Mouse (Mus musculus) midbrain, embryonic 15.5 days (tissue): ENCODE results near the gene Orc5. TPM values are rescaled to one million over a fixed set of nuclear protein-coding genes. Genes with fewer than 3 reads are reported as not detected.
A peak's percentile ranks its signal among the peaks of the same experiment; 100 is the strongest.

Experiments used
- ATAC-seq: fragments of 200-750 bp; cut with Nextera tagmentation; replicated peaks from 2 replicates; pipeline ENCODE4 v1.8.0; 2017; ENCODE audit warnings: moderate TSS enrichment
- H3K27ac ChIP-seq: fragments of 300-500 bp; sonication (generic); 2 replicates; pipeline ENCODE4 v1.5.1; 2015; ENCODE audit warnings: mild to moderate bottlenecking, inconsistent platforms
- H3K27me3 ChIP-seq: fragments of 300-500 bp; sonication (generic); replicated peaks from 2 replicates; pipeline ENCODE4 v1.6.1; 2015; ENCODE audit warnings: inconsistent platforms
- H3K36me3 ChIP-seq: fragments of 300-500 bp; sonication (generic); replicated peaks from 2 replicates; pipeline ENCODE4 v1.6.1; 2015; ENCODE audit warnings: inconsistent platforms
- H3K4me1 ChIP-seq: fragments of 300-500 bp; sonication (generic); 2 replicates; pipeline ENCODE4 v1.6.1; 2015; ENCODE audit warnings: inconsistent platforms
- H3K4me2 ChIP-seq: fragments of 300-500 bp; sonication (generic); 2 replicates; pipeline ENCODE4 v1.6.1; 2015; ENCODE audit warnings: inconsistent platforms, mild to moderate bottlenecking, moderate library complexity
- H3K4me3 ChIP-seq: fragments of 300-500 bp; sonication (generic); 2 replicates; pipeline ENCODE4 v1.5.1; 2015; ENCODE audit warnings: mild to moderate bottlenecking, inconsistent platforms
- H3K9ac ChIP-seq: fragments of 300-500 bp; sonication (generic); 2 replicates; pipeline ENCODE4 v1.6.1; 2015; ENCODE audit warnings: mild to moderate bottlenecking, inconsistent platforms
- H3K9me3 ChIP-seq: fragments of 300-500 bp; sonication (generic); 2 replicates; pipeline ENCODE4 v1.6.1; 2016; ENCODE audit warnings: inconsistent platforms
- WGBS: fragments of 180-500 bp; shearing (Covaris S2); methylation state at CpG from one replicate; pipeline ENCODE4 v1.1.7; 2015; ENCODE audit warnings: mixed read lengths; 5-methylcytosine and 5-hydroxymethylcytosine counted together
- polyA plus RNA-seq: library from polyadenylated mRNA; unstranded; fragments of >200 nt; fragmentation: Nextera tagmentation; extraction: Ambion mirVana; gene quantifications from 2 replicates; pipeline ENCODE4 v1.2.1, GENCODE M21; 2015

Gene Orc5
- polyA plus RNA-seq, 1 experiment from 2014 or later, result 34.8 TPM

- WGBS, result 21% methylated on average over 4 of the region's 4 CpGs
- Histone ChIP-seq H3K9ac (no peak overlapping the region), H3K27me3 (no peaks in the 10 kb centered on the region), H3K4me1 (no peaks in the 10 kb centered on the region), H3K4me2 (no peak overlapping the region), H3K36me3 (no peaks in the 10 kb centered on the region), H3K9me3 (no peaks in the 10 kb centered on the region), H3K4me3 (no peak overlapping the region), H3K27ac (no peak overlapping the region)
- ATAC-seq, result peak; percentile 75
Observed at GRCm38 (mm10) chr5:22471243-22471642, 79.0 kb downstream of the Orc5 start.

- 40% methylated on average over 15 of the region's 15 CpGs for WGBS
- no peak overlapping the region for H3K9ac ChIP-seq
- H3K9me3 ChIP-seq, result no peaks in the 10 kb centered on the region
- peak; percentile 54; the same call in 1 of the 2 replicates for ATAC-seq
- peaks cover 3% of the 10 kb centered on the region; the same call in 1 of the 2 replicates for H3K4me1 ChIP-seq
- H3K4me2 ChIP-seq, result peak overlapping the region; percentile 4; the same call in 1 of the 2 replicates
- no peaks in the 10 kb centered on the region for H3K36me3 ChIP-seq
- H3K27ac ChIP-seq, result no peak overlapping the region
- no peak overlapping the region for H3K4me3 ChIP-seq
- no peaks in the 10 kb centered on the region for H3K27me3 ChIP-seq
Observed at GRCm38 (mm10) chr5:22452871-22453661, 97.2 kb downstream of the Orc5 start.

- ATAC-seq, result no peak
- H3K36me3 ChIP-seq, result no peaks in the 10 kb centered on the region
- H3K9ac ChIP-seq, result no peak overlapping the region
- peak overlapping the region; percentile 4; the same call in 1 of the 2 replicates for H3K4me2 ChIP-seq
- no peaks in the 10 kb centered on the region for H3K27me3 ChIP-seq
- H3K9me3 ChIP-seq, result no peaks in the 10 kb centered on the region
- H3K4me3 ChIP-seq, result no peak overlapping the region
- 52% methylated on average over 9 of the region's 9 CpGs for WGBS
- peaks cover 3% of the 10 kb centered on the region; the same call in 1 of the 2 replicates for H3K4me1 ChIP-seq
- no peak overlapping the region for H3K27ac ChIP-seq
Observed at GRCm38 (mm10) chr5:22452452-22452851, 97.8 kb downstream of the Orc5 start.

- no peak overlapping the region for H3K4me3 ChIP-seq
- ATAC-seq, result no peak
- H3K9ac ChIP-seq, result no peak overlapping the region
- H3K9me3 ChIP-seq, result no peaks in the 10 kb centered on the region
- no peak overlapping the region for H3K4me2 ChIP-seq
- H3K4me1 ChIP-seq, result peaks cover 3% of the 10 kb centered on the region; the same call in 1 of the 2 replicates
- no peaks in the 10 kb centered on the region for H3K27me3 ChIP-seq
- H3K27ac ChIP-seq, result no peak overlapping the region
- no peaks in the 10 kb centered on the region for H3K36me3 ChIP-seq
- WGBS, result 64% methylated on average over 3 of the region's 3 CpGs
Observed at GRCm38 (mm10) chr5:22451764-22452163, 98.5 kb downstream of the Orc5 start.

GRCm38 (mm10) chr5:22449492-22449891 lies 100.7 kb downstream of the Orc5 start:
- Histone ChIP-seq H3K27ac (no peak overlapping the region), H3K4me1 (peaks cover 3% of the 10 kb centered on the region; the same call in 1 of the 2 replicates), H3K4me3 (no peak overlapping the region), H3K36me3 (no peaks in the 10 kb centered on the region), H3K9me3 (no peaks in the 10 kb centered on the region), H3K27me3 (no peaks in the 10 kb centered on the region), H3K4me2 (no peak overlapping the region), H3K9ac (no peak overlapping the region)
- no peak for ATAC-seq
- 85% methylated on average over 3 of the region's 3 CpGs for WGBS

Other genes starting within 250 kb of the Orc5 start
- gene Reln, start 205.7 kb downstream of the Orc5 start, polyA plus RNA-seq, result 39.2 and 51.3 TPM in 2 replicates
- gene Lhfpl3, start 195.6 kb upstream of the Orc5 start, polyA plus RNA-seq, result 20.8 and 21.0 TPM in 2 replicates